Mouse (Mus musculus) naive thymus-derived CD4-positive, alpha-beta T cell, adult 5 months (primary cell): ENCODE data around the gene Ceacam20. TPM values are rescaled to one million over a fixed set of nuclear protein-coding genes. Genes with fewer than 3 reads are reported as not detected.

Source experiments
- polyA plus RNA-seq: library from polyadenylated mRNA; unstranded; fragments of 100-300 nt; shearing (Covaris generic); gene quantifications from one replicate; pipeline ENCODE4 v1.2.1, GENCODE M21; 2017

Ceacam20 gene
- polyA plus RNA-seq: not detected

DNA sequence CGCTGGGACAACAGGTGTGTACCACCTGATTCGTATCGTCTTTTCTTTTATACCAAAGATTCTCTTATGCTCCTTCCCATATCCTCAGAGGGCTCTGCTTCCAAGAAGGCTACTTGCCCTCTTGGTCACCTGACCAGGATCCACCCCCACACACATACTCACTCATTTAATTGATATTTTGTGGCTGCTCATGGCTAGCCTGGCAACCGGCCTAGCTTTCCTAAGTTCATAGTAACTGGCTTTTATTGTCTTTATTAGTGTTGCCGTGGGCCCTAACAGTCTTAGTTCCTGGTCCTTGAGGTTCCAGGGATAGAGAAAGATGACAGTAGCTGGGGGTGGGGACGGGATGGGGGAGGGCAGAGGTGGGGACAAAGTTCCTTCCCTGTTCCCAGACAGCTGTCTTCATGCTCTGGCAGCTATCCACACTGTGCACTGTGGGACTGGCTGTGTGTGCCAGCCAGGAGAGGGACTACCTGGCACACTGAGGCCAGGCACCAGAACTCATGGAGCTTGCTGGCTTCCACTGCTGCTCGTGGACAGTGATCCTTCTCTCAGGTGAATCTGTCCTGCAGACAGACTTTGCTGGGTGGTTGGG lies at the start of gene Ceacam20:
Gene Ceacam20 (plus strand): TSS at position 428 of the 595 bp plus-strand sequence.

DNA sequence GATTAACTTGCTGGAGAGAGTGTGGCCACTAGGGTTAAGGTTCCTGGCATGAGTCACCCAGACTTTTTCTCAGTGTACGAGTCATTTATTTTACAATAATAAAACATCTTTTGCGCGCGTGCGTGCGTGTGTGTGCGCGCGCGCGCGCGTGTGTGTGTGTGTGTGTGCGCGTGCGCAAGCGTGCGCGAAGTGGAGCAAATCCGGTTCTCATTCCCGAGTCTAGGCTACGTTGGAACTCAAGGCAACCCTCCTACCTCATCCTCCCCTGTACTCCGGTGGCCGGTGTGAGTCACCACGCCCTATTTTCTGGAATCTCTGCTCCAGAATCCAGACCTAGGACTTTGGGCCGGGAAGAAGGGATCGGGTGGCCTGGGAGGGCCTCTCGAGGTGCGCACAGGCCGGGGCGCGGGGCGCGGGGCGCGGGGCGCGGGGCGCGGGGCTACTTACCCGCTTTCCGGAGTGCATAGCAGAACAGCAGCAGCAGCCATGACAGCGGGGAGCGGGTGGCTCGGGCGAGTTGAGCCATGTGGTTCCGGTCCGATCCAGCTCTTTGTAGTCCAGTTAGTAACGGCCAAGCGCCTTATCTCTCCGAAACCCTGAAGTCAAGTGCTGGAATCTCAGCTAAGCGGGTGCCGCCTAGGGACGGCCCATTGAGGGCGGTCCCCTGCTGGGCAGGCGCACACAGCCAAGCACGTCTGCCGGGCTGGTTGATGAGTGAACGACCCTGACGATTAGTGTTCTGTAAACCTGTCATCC lies 44.5 kb upstream of the Ceacam20 start, which contains the start of gene Pvr:
Gene Pvr (minus strand): TSS at position 655 of the 756 bp plus-strand sequence.

DNA sequence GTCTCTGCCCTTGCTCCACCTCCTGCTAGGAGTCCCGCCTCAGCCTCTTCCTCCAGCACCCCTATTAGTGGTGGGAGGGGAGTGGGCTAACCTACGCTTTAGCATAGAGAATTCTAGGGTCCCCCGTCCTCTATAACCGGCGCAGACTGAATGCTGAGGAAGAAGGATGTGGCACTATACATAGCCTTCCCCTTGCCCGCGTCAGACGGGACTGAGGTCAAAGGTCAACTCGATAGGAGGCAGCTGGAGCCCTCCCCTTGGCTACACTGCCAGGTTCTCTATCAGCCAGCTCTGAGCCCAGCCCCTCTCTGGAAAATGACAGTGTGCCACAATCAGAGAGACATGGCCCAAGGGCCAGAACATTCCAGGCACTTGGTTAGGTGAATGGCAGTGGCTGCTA lies 14.6 kb upstream of the Ceacam20 start, which contains the start of gene Igsf23:
Gene Igsf23 (minus strand): TSS at position 168 of the 400 bp plus-strand sequence.

DNA sequence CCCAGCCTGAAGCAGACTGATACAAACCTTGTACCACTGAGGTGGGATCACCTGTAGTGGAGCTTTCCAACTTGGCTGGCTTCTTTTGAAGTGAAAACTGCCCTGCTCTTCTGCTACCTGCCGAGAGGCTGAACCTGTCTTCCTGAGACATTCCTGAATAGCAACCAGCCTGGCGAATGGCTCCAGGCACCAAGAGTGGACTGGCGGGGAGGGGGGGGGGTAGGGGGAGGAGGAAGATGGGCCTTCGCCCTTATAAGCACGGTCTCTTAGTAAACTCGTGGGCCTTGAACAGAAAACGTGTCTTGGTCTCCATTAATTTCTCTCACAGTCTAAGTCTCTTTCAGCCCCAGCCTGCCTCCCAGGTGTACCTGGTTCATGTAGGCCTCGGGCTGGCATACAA lies 26.0 kb downstream of the Ceacam20 start, which contains the start of gene Nlrp9b:
Gene Nlrp9b (plus strand): TSS at position 301 of the 400 bp plus-strand sequence.

Other genes starting within 250 kb of the Ceacam20 start
- 78.5 TPM for gene Tomm40, start 250.0 kb upstream of the Ceacam20 start, polyA plus RNA-seq
- gene Nectin2, start 214.9 kb upstream of the Ceacam20 start, polyA plus RNA-seq: not detected
- 0.42 TPM for gene Bcam, start 194.4 kb upstream of the Ceacam20 start, polyA plus RNA-seq
- gene Cblc, start 168.6 kb upstream of the Ceacam20 start, polyA plus RNA-seq: not detected
- 67.2 TPM for gene Bcl3, start 142.6 kb upstream of the Ceacam20 start, polyA plus RNA-seq
- gene Gm19345, start 113.4 kb upstream of the Ceacam20 start, polyA plus RNA-seq: not detected
- gene Ceacam16, start 104.1 kb upstream of the Ceacam20 start, polyA plus RNA-seq: 0.31 TPM
- gene Ceacam19, start 77.4 kb upstream of the Ceacam20 start, polyA plus RNA-seq: not detected
- gene Pvr, start 44.3 kb upstream of the Ceacam20 start, polyA plus RNA-seq: 77.9 TPM
- 29.4 TPM for gene Igsf23, start 14.7 kb upstream of the Ceacam20 start, polyA plus RNA-seq
- gene Nlrp9b, start 26.1 kb downstream of the Ceacam20 start, polyA plus RNA-seq: not detected
- gene Vmn1r91, start 134.3 kb downstream of the Ceacam20 start, polyA plus RNA-seq: not detected
- not detected for gene Gm16442, start 157.2 kb downstream of the Ceacam20 start, polyA plus RNA-seq
- gene Vmn1r93, start 173.7 kb downstream of the Ceacam20 start, polyA plus RNA-seq: not detected
- not detected for gene Vmn1r94, start 203.0 kb downstream of the Ceacam20 start, polyA plus RNA-seq
- gene Vmn1r95, start 228.3 kb downstream of the Ceacam20 start, polyA plus RNA-seq: not detected
- gene Gm6164, start 240.2 kb downstream of the Ceacam20 start, polyA plus RNA-seq: not detected